Mouse (Mus musculus) liver, embryonic 16.5 days (tissue): ENCODE data around the gene Rims1. TPM values are rescaled to one million over a fixed set of nuclear protein-coding genes. Genes with fewer than 3 reads are reported as not detected.

Experiments
- ATAC-seq: fragments of 200-750 bp; cut with Nextera tagmentation; 2 replicates; pipeline ENCODE4 v1.8.0; 2017; ENCODE audit warnings: low read depth, mild to moderate bottlenecking, moderate number of reproducible peaks, moderate library complexity
- H3K27ac ChIP-seq: fragments of 300-500 bp; sonication (generic); 2 replicates; pipeline ENCODE4 v1.5.1; 2014; ENCODE audit warnings: mild to moderate bottlenecking, low read length
- H3K27me3 ChIP-seq: fragments of 300-500 bp; sonication (generic); 2 replicates; pipeline ENCODE4 v1.6.1; 2014; ENCODE audit warnings: low read depth, low read length, mixed read lengths; ENCODE audit not compliant: control insufficient read depth, insufficient read depth
- H3K36me3 ChIP-seq: fragments of 300-500 bp; sonication (generic); 2 replicates; pipeline ENCODE4 v1.6.1; 2014; ENCODE audit warnings: mild to moderate bottlenecking; ENCODE audit not compliant: control insufficient read depth, insufficient read depth
- H3K4me1 ChIP-seq: fragments of 300-500 bp; sonication (generic); 2 replicates; pipeline ENCODE4 v1.6.1; 2014; ENCODE audit warnings: low read depth, low read length, mixed read lengths; ENCODE audit not compliant: control insufficient read depth
- H3K4me2 ChIP-seq: fragments of 300-500 bp; sonication (generic); 2 replicates; pipeline ENCODE4 v1.6.1; 2014; ENCODE audit warnings: low read depth, low read length, mixed read lengths
- H3K4me3 ChIP-seq: fragments of 300-500 bp; sonication (generic); 2 replicates; pipeline ENCODE4 v1.5.1; 2014; ENCODE audit warnings: low read depth, mild to moderate bottlenecking, low read length
- H3K9ac ChIP-seq: fragments of 300-500 bp; sonication (generic); 2 replicates; pipeline ENCODE4 v1.6.1; 2014; ENCODE audit warnings: low read depth, low read length
- H3K9me3 ChIP-seq: fragments of 300-500 bp; sonication (generic); replicated peaks from 2 replicates; pipeline ENCODE4 v1.6.1; 2016; ENCODE audit warnings: low read length; ENCODE audit not compliant: control insufficient read depth
- WGBS: fragments of 180-500 bp; shearing (Covaris S2); extraction: QIAGEN DNeasy Blood & Tissue Kit; methylation state at CpG from one replicate; pipeline ENCODE4 v1.1.7; 2014; ENCODE audit not compliant: insufficient replicate concordance; 5-methylcytosine and 5-hydroxymethylcytosine counted together
- polyA plus RNA-seq: library from polyadenylated mRNA; unstranded; fragments of >200 nt; fragmentation: Nextera tagmentation; extraction: Ambion mirVana; gene quantifications from 2 replicates; pipeline ENCODE4 v1.2.1, GENCODE M21; 2015

Gene Rims1
- polyA plus RNA-seq, 1 experiment from 2014 or later, result 0.08 TPM

GRCm38 (mm10) chr1:22410173-22410572 is 395.6 kb downstream of the Rims1 start:
- no peak overlapping the region for H3K4me2 ChIP-seq
- WGBS, result 54% methylated on average over 7 of the region's 7 CpGs
- H3K27ac ChIP-seq, result no peak overlapping the region
- no peaks in the 10 kb centered on the region for H3K9me3 ChIP-seq
- H3K4me3 ChIP-seq, result no peak overlapping the region
- no peaks in the 10 kb centered on the region for H3K4me1 ChIP-seq
- H3K27me3 ChIP-seq, result no peaks in the 10 kb centered on the region
- H3K36me3 ChIP-seq, result no peaks in the 10 kb centered on the region
- H3K9ac ChIP-seq, result no peak overlapping the region
- ATAC-seq, result no peak

- no peaks in the 10 kb centered on the region for H3K9me3 ChIP-seq
- ATAC-seq, result no peak
Observed at GRCm38 (mm10) chr1:22386361-22386760, 419.4 kb downstream of the Rims1 start.

GRCm38 (mm10) chr1:22377652-22378051 is 428.1 kb downstream of the Rims1 start:
- Histone ChIP-seq H3K27me3 (no peaks in the 10 kb centered on the region), H3K9me3 (no peaks in the 10 kb centered on the region), H3K36me3 (no peaks in the 10 kb centered on the region), H3K27ac (no peak overlapping the region), H3K4me1 (no peaks in the 10 kb centered on the region), H3K4me3 (no peak overlapping the region), H3K9ac (no peak overlapping the region), H3K4me2 (no peak overlapping the region)
- ATAC-seq, result no peak
- 55% methylated on average over 5 of the region's 5 CpGs for WGBS

More at GRCm38 (mm10) chr1:22386361-22386760, 419.4 kb downstream of the Rims1 start:
- 50% methylated on average over 3 of the region's 3 CpGs for WGBS
- H3K27ac ChIP-seq, result no peak overlapping the region
- no peak overlapping the region for H3K9ac ChIP-seq
- H3K4me3 ChIP-seq, result no peak overlapping the region
- H3K4me1 ChIP-seq, result no peaks in the 10 kb centered on the region
- H3K36me3 ChIP-seq, result no peaks in the 10 kb centered on the region
- H3K4me2 ChIP-seq, result no peak overlapping the region
- H3K27me3 ChIP-seq, result no peaks in the 10 kb centered on the region

- no peaks in the 10 kb centered on the region for H3K4me1 ChIP-seq
- no peaks in the 10 kb centered on the region for H3K27me3 ChIP-seq
- H3K4me2 ChIP-seq, result no peak overlapping the region
- no peaks in the 10 kb centered on the region for H3K36me3 ChIP-seq
- H3K9ac ChIP-seq, result no peak overlapping the region
- no peak for ATAC-seq
- no peaks in the 10 kb centered on the region for H3K9me3 ChIP-seq
- H3K4me3 ChIP-seq, result no peak overlapping the region
- 41% methylated on average over 6 of the region's 6 CpGs for WGBS
- H3K27ac ChIP-seq, result no peak overlapping the region
Observed at GRCm38 (mm10) chr1:22377062-22377461, 428.7 kb downstream of the Rims1 start.

- H3K9me3 ChIP-seq, result no peaks in the 10 kb centered on the region
- no peak overlapping the region for H3K27ac ChIP-seq
- H3K4me2 ChIP-seq, result no peak overlapping the region
- WGBS, result 44% methylated on average over 2 of the region's 2 CpGs
- ATAC-seq, result peak; percentile 64
- no peaks in the 10 kb centered on the region for H3K4me1 ChIP-seq
- H3K4me3 ChIP-seq, result no peak overlapping the region
- H3K27me3 ChIP-seq, result no peaks in the 10 kb centered on the region
- no peak overlapping the region for H3K9ac ChIP-seq
- H3K36me3 ChIP-seq, result no peaks in the 10 kb centered on the region
Observed at GRCm38 (mm10) chr1:22356209-22356608, 449.6 kb downstream of the Rims1 start.

- no peak for ATAC-seq
- no peak overlapping the region for H3K27ac ChIP-seq
- no peaks in the 10 kb centered on the region for H3K9me3 ChIP-seq
- H3K36me3 ChIP-seq, result no peaks in the 10 kb centered on the region
- no peaks in the 10 kb centered on the region for H3K27me3 ChIP-seq
- no peaks in the 10 kb centered on the region for H3K4me1 ChIP-seq
- no peak overlapping the region for H3K9ac ChIP-seq
- H3K4me2 ChIP-seq, result no peak overlapping the region
- 60% methylated on average over 4 of the region's 4 CpGs for WGBS
- no peak overlapping the region for H3K4me3 ChIP-seq
Observed at GRCm38 (mm10) chr1:22353687-22354086, 452.1 kb downstream of the Rims1 start.

- 60% methylated on average over 9 of the region's 9 CpGs for WGBS
- no peak for ATAC-seq
- no peak overlapping the region for H3K4me2 ChIP-seq
- H3K36me3 ChIP-seq, result no peaks in the 10 kb centered on the region
- H3K9ac ChIP-seq, result no peak overlapping the region
- H3K9me3 ChIP-seq, result no peaks in the 10 kb centered on the region
- H3K4me3 ChIP-seq, result no peak overlapping the region
- no peaks in the 10 kb centered on the region for H3K27me3 ChIP-seq
- H3K27ac ChIP-seq, result no peak overlapping the region
- H3K4me1 ChIP-seq, result no peaks in the 10 kb centered on the region
Observed at GRCm38 (mm10) chr1:22338914-22339313, 466.9 kb downstream of the Rims1 start.

- Histone ChIP-seq H3K36me3 (no peaks in the 10 kb centered on the region), H3K4me2 (no peak overlapping the region), H3K9ac (no peak overlapping the region), H3K4me1 (no peaks in the 10 kb centered on the region), H3K4me3 (no peak overlapping the region), H3K9me3 (no peaks in the 10 kb centered on the region), H3K27ac (no peak overlapping the region), H3K27me3 (no peaks in the 10 kb centered on the region)
- ATAC-seq, result no peak
- 55% methylated on average over 6 of the region's 6 CpGs for WGBS
Observed at GRCm38 (mm10) chr1:22320941-22321676, 484.7 kb downstream of the Rims1 start.

- Histone ChIP-seq H3K27ac (no peak overlapping the region), H3K27me3 (no peaks in the 10 kb centered on the region), H3K4me3 (no peak overlapping the region), H3K4me2 (peak overlapping the region; percentile 31), H3K9ac (no peak overlapping the region), H3K9me3 (no peaks in the 10 kb centered on the region), H3K4me1 (no peaks in the 10 kb centered on the region), H3K36me3 (no peaks in the 10 kb centered on the region)
- ATAC-seq, result no peak
- 19% methylated on average over 2 of the region's 2 CpGs for WGBS
Observed at GRCm38 (mm10) chr1:22315537-22315936, 490.3 kb downstream of the Rims1 start.
